Mouse (Mus musculus) CH12.LX (cell line): ENCODE measurements around the gene Slc2a5. TPM values are rescaled to one million over a fixed set of nuclear protein-coding genes. Genes with fewer than 3 reads are reported as not detected.

Source experiments
- DNase-seq: peaks from one replicate; pipeline ENCODE4 v3.0.0-alpha.2; 2013; ENCODE audit errors: extremely low read depth
- H3K27ac ChIP-seq: 2 replicates; pipeline ENCODE4 v1.5.1; 2012; ENCODE audit warnings: low read depth, mild to moderate bottlenecking, control low read depth, moderate library complexity; ENCODE audit not compliant: insufficient read depth
- H3K27me3 ChIP-seq: replicated peaks from 2 replicates; pipeline ENCODE3; 2012; ENCODE audit warnings: inconsistent platforms
- H3K36me3 ChIP-seq, 2 experiments: replicated peaks in 1 of 2; 2 replicates each; pipeline versions ENCODE3 to v1.6.1; 2012; ENCODE audit warnings: inconsistent platforms in 1 of 2, low read length in 1 of 2, mild to moderate bottlenecking in 1 of 2, mixed read lengths in 1 of 2, moderate library complexity in 1 of 2; ENCODE audit not compliant: control insufficient read depth in 1 of 2, insufficient read depth in 1 of 2
- H3K4me1 ChIP-seq, 2 experiments: 2 replicates each; pipeline ENCODE4 v1.6.1; 2012; ENCODE audit warnings: inconsistent platforms in 1 of 2, moderate library complexity in 1 of 2; ENCODE audit not compliant: insufficient read depth in 2 of 2, control insufficient read depth in 1 of 2
- H3K4me2 ChIP-seq: 2 replicates; pipeline ENCODE4 v1.6.1; 2012; ENCODE audit warnings: low read depth, mild to moderate bottlenecking, control low read depth; ENCODE audit not compliant: poor library complexity, insufficient read depth, severe bottlenecking
- H3K4me3 ChIP-seq, 3 experiments: fragments of 150-350 bp in 1 of 3; sonication (generic) in 1 of 3; replicated peaks in 1 of 3; 2 replicates each; pipeline versions ENCODE3 to v1.5.1; 2011 to 2012; ENCODE audit warnings: low read depth in 2 of 3, low read length in 2 of 3, mild to moderate bottlenecking in 2 of 3, moderate library complexity in 2 of 3, control low read depth in 1 of 3, improper control_type of control experiment in 1 of 3, inconsistent platforms in 1 of 3, mixed read lengths in 1 of 3; ENCODE audit not compliant: poor library complexity in 1 of 3
- H3K79me2 ChIP-seq: replicated peaks from 2 replicates; pipeline ENCODE4 v1.6.1; 2012; ENCODE audit warnings: mild to moderate bottlenecking, moderate library complexity; ENCODE audit not compliant: control insufficient read depth, poor library complexity, insufficient read depth, severe bottlenecking; ENCODE audit errors: extremely low read depth
- H3K9ac ChIP-seq: 2 replicates; pipeline ENCODE4 v1.6.1; 2012; ENCODE audit warnings: low read depth, mild to moderate bottlenecking, control low read depth, moderate library complexity; ENCODE audit not compliant: insufficient read depth
- H3K9me3 ChIP-seq: replicated peaks from 2 replicates; pipeline ENCODE3; 2012; ENCODE audit warnings: low read length, inconsistent platforms, mixed read lengths
- CHD1 ChIP-seq: IDR thresholded peaks from 2 replicates; pipeline ENCODE4 v1.6.1; 2012; ENCODE audit warnings: low read depth, low read length, improper control_type of control experiment, inconsistent platforms
- CHD2 ChIP-seq: IDR thresholded peaks from 2 replicates; pipeline ENCODE4 v1.6.1; 2011; ENCODE audit warnings: low read length, improper control_type of control experiment
- CTCF ChIP-seq, 2 experiments: IDR thresholded peaks in 1 of 2; conservative IDR thresholded peaks in 1 of 2; 2 replicates each; pipeline ENCODE4 v1.5.1; 2011 to 2012; ENCODE audit warnings: low read depth in 2 of 2, low read length in 2 of 2, improper control_type of control experiment in 1 of 2, inconsistent platforms in 1 of 2, mild to moderate bottlenecking in 1 of 2, moderate library complexity in 1 of 2
- ETS1 ChIP-seq: conservative IDR thresholded peaks from 2 replicates; pipeline ENCODE4 v1.6.1; 2012; ENCODE audit warnings: low read depth, mild to moderate bottlenecking, inconsistent platforms, low read length, improper control_type of control experiment, moderate library complexity
- HCFC1 ChIP-seq: IDR thresholded peaks from 2 replicates; pipeline ENCODE4 v1.6.1; 2012; ENCODE audit warnings: low read depth, mild to moderate bottlenecking, inconsistent platforms, low read length, improper control_type of control experiment
- IRF4 ChIP-seq: IDR thresholded peaks from 2 replicates; pipeline ENCODE4 v1.6.1; 2014; ENCODE audit warnings: low read depth, mild to moderate bottlenecking, inconsistent platforms, low read length, improper control_type of control experiment
- JUND ChIP-seq: conservative IDR thresholded peaks from 2 replicates; pipeline ENCODE4 v1.6.1; 2011; ENCODE audit warnings: low read depth, low read length, improper control_type of control experiment
- MAX ChIP-seq: IDR thresholded peaks from 2 replicates; pipeline ENCODE4 v1.6.1; 2011; ENCODE audit warnings: low read length, improper control_type of control experiment
- NRF1 ChIP-seq: IDR thresholded peaks from 2 replicates; pipeline ENCODE4 v1.6.1; 2014; ENCODE audit warnings: low read depth, mild to moderate bottlenecking, inconsistent platforms, low read length, improper control_type of control experiment, moderate library complexity
- PAX5 ChIP-seq: IDR thresholded peaks from 2 replicates; pipeline ENCODE4 v1.6.1; 2012; ENCODE audit warnings: low read length, inconsistent platforms, mixed read lengths
- POLR2A ChIP-seq: IDR thresholded peaks from 2 replicates; pipeline ENCODE4 v1.6.1; 2011; ENCODE audit warnings: low read depth, mild to moderate bottlenecking, improper control_type of control experiment, low read length
- RAD21 ChIP-seq: IDR thresholded peaks from 2 replicates; pipeline ENCODE4 v1.6.1; 2011; ENCODE audit warnings: low read depth, mild to moderate bottlenecking, low read length, improper control_type of control experiment, moderate library complexity
- SMC3 ChIP-seq: IDR thresholded peaks from 2 replicates; pipeline ENCODE4 v1.6.1; 2011; ENCODE audit warnings: low read depth, low read length, improper control_type of control experiment
- TBP ChIP-seq: conservative IDR thresholded peaks from 2 replicates; pipeline ENCODE4 v1.6.1; 2011; ENCODE audit warnings: low read depth, low read length, improper control_type of control experiment
- TCF12 ChIP-seq: IDR thresholded peaks from 2 replicates; pipeline ENCODE4 v1.6.1; 2014; ENCODE audit warnings: low read depth, mild to moderate bottlenecking, inconsistent platforms, low read length, improper control_type of control experiment
- USF1 ChIP-seq: IDR thresholded peaks from 2 replicates; pipeline ENCODE4 v1.6.1; 2014; ENCODE audit warnings: low read depth, mild to moderate bottlenecking, inconsistent platforms, low read length, improper control_type of control experiment
- USF2 ChIP-seq: conservative IDR thresholded peaks from 2 replicates; pipeline ENCODE4 v1.6.1; 2011; ENCODE audit warnings: low read depth, low read length, improper control_type of control experiment
- ZKSCAN1 ChIP-seq: IDR thresholded peaks from 2 replicates; pipeline ENCODE4 v1.6.1; 2012; ENCODE audit warnings: low read depth, inconsistent platforms, low read length, improper control_type of control experiment, borderline replicate concordance
- ZMIZ1 ChIP-seq: IDR thresholded peaks from 2 replicates; pipeline ENCODE4 v1.6.1; 2012; ENCODE audit warnings: low read depth, mild to moderate bottlenecking, inconsistent platforms, low read length, improper control_type of control experiment
- dilution Hi-C: fragments of 300-500 bp; cut with MboI; formaldehyde crosslinking; loops from 2 replicates; pipeline ENCODE4 v1.14.3; 2020; ENCODE audit warnings: low sequenced_read_pairs; ENCODE audit not compliant: extremely low pct_unique_long_range_greater_than_20kb, extremely low pct_ligation_motif_present
- in situ Hi-C: fragments of 300-500 bp; cut with MboI; formaldehyde crosslinking; loops from 3 replicates; pipeline ENCODE4 v1.14.3; 2019; ENCODE audit warnings: low sequenced_read_pairs, low pct_ligation_motif_present, low pct_unique_long_range_greater_than_20kb, mixed read lengths
- polyA plus RNA-seq: library from polyadenylated mRNA; unstranded; fragments of >175 nt; gene quantifications from 2 replicates; pipeline ENCODE4 v1.2.1, GENCODE M21; 2012; ENCODE audit warnings: low read depth; ENCODE audit not compliant: insufficient read length
- total RNA-seq, 2 experiments: library from RNA; depleted of rRNA; stranded (reverse); fragments of 300-350 nt in 1 of 2; fragments of >200 nt in 1 of 2; gene quantifications; 2 replicates each; pipeline ENCODE4 v1.2.3; 2012 to 2014

Slc2a5 gene
- total and polyA plus RNA-seq, 3 experiments = 0.81 to 1.5 (median 1.4) TPM

DNA sequence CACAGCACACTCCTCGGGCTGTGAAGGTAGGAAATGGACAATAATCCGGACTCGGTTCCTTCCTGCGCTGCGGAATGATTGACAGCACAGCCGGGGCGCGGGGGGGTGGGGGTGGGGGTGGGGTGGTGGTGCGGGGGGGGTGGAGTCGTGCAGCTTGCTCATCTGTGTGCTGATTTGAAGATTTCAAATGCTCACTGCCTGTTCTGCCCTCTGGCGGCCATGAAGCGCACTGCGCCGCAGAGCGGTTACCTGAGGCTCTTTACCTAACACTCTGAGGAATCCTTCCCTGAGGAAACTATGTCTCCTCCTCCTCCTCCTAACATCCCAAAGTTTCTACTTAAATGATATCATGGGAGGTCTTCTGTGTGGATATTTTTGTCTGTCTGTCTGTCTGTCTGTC lies 6.2 kb upstream of the Slc2a5 start:
- H3K9me3 ChIP-seq = peaks cover 2% of the 10 kb centered on the region
- H3K4me2 ChIP-seq = no peak overlapping the region
- TF ChIP-seq JUND = no peak
- TF ChIP-seq TCF12 = no peak
- no peak for TF ChIP-seq ETS1
- TF ChIP-seq MAX = no peak
- peak; percentile 73 for TF ChIP-seq SMC3
- TF ChIP-seq RAD21 = peak; percentile 52
- TF ChIP-seq NRF1 = no peak
- no peak for TF ChIP-seq USF1
- TF ChIP-seq TBP = no peak
- peak; percentile 78 to 80 for TF ChIP-seq CTCF (conservative IDR thresholded peaks at IDR 0.05 in 1 of 2, IDR thresholded peaks at IDR 0.05 in 1 of 2; ENCODE audit: low read depth in 2 of 2, low read length in 2 of 2)
- no peak for TF ChIP-seq ZMIZ1
- no peak overlapping the region for H3K27ac ChIP-seq
- no peak for DNase-seq
- no peak overlapping the region for H3K9ac ChIP-seq
- no peaks in the 10 kb centered on the region for H3K36me3 ChIP-seq
- no peaks in the 10 kb centered on the region for H3K79me2 ChIP-seq
- peaks cover 0 to 12% of the 10 kb centered on the region in 2 experiments; a peak in 2 of 4 replicates for H3K4me1 ChIP-seq
- dilution Hi-C loops = no loop called here
- in situ Hi-C loops = no loop called here
- no peak overlapping the region for H3K4me3 ChIP-seq
- H3K27me3 ChIP-seq = no peaks in the 10 kb centered on the region

DNA sequence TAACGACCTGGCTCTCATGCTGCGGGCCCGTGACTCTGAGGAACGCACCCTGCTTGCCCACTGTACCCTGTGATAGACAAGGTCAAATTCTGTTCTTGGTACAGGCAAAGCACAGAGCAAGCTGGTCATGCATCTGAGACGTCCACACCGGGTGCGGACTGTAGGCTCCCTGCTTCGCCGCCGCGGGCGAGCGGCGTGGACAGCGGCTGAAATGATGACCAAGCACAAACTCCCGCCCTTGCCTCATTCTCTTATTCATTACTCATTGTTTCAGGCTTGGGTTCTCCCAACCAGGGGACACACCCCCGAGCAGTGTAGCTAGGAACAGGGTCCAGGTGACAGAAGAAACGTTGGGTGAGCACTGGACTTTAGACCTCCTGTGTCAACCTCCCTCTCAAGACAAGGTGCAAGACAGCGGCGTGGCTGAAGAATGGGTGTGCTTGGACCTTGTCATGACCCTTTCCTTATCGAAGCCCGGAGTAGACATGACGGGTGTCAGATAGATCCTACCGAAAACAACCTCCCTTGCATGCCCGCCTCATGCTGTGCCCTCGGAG lies 4.5 kb upstream of the Slc2a5 start:
- no peak for DNase-seq
- no peak overlapping the region for H3K27ac ChIP-seq
- no peaks in the 10 kb centered on the region for H3K27me3 ChIP-seq
- no peak overlapping the region for H3K9ac ChIP-seq
- in situ Hi-C loops (no loop called here), dilution Hi-C loops (no loop called here)
- H3K79me2 ChIP-seq = no peaks in the 10 kb centered on the region
- TF ChIP-seq USF2 = no peak
- TF ChIP-seq CHD1 = no peak
- no peak for TF ChIP-seq SMC3
- TF ChIP-seq ZKSCAN1 = no peak
- TF ChIP-seq IRF4 = no peak
- TF ChIP-seq HCFC1 = no peak
- no peak overlapping the region for H3K4me2 ChIP-seq
- H3K4me1 ChIP-seq = peaks cover 2 to 18% of the 10 kb centered on the region in 2 experiments; a peak in 3 of 4 replicates
- H3K4me3 ChIP-seq = no peak overlapping the region
- no peaks in the 10 kb centered on the region for H3K36me3 ChIP-seq
- H3K9me3 ChIP-seq = peaks cover 2% of the 10 kb centered on the region

DNA sequence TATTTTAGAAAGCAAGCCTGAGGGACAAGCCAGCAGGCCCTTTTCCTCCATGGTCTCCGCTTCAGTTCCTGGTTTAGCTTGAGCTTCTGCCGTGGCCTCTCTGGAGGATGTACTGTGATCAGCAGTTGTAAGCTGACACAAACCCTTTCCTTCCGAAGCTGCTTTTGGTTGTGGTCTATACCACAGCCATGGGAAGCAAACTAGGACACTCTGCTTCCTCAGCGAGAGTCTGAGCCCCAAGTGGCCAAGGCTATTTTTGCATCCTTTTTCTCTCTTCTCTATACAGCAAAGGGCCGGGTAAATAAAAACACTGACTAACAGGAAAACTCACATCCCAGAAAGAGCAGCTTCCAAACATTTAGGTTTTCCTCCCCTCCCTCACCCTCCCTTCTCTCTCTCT lies 1.8 kb upstream of the Slc2a5 start:
- DNase-seq = no peak
- dilution Hi-C loops = no loop called here

More for the DNA sequence above, 1.8 kb upstream of the Slc2a5 start:
- Histone ChIP-seq H3K9me3 (peaks cover 2% of the 10 kb centered on the region), H3K79me2 (no peaks in the 10 kb centered on the region), H3K4me1 (peaks cover 11 to 37% of the 10 kb centered on the region in 2 experiments), H3K27me3 (no peaks in the 10 kb centered on the region), H3K4me2 (no peak overlapping the region), H3K9ac (no peak overlapping the region), H3K36me3 (no peaks in the 10 kb centered on the region), H3K27ac (no peak overlapping the region), H3K4me3 (no peak overlapping the region)
- in situ Hi-C loops = no loop called here
- TF ChIP-seq POLR2A = no peak
- no peak for TF ChIP-seq CHD1
- TF ChIP-seq HCFC1 = no peak
- no peak for TF ChIP-seq SMC3
- TF ChIP-seq ZMIZ1 = no peak
- no peak for TF ChIP-seq PAX5
- TF ChIP-seq JUND = no peak
- no peak for TF ChIP-seq CHD2
- peak; percentile 19 to 40; a peak in 2 of 4 replicates for TF ChIP-seq CTCF (conservative IDR thresholded peaks at IDR 0.05 in 1 of 2, IDR thresholded peaks at IDR 0.05 in 1 of 2; ENCODE audit: low read depth in 2 of 2, low read length in 2 of 2)
